ENCODE assay signal across 8 mouse cellular contexts in the genomic region with DNA sequence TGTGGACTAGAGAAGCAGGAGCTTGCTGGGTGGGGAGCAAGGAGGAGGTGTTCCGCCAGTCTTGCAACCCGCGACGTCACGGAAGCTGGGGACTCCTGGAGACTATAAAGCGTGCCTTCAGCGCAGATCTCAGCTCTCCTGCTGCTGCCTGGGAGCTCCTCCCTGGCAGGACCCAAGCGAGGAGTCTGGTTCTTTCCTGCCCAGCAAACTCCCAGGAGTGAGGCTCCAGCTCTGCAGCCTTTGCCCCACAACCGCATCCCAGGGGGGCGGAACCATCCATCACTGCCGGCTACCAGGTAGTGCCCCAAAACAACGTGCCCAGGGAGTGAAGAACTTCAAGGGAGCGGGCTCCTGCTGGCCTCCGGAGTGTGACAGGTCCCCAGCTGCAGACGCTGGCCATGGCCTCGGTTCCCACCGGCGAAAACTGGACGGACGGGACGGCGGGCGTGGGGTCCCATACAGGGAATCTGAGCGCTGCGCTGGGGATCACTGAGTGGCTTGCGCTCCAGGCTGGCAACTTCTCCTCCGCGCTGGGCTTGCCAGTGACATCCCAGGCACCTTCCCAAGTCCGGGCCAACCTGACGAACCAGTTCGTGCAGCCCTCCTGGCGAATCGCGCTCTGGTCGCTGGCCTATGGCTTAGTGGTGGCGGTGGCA. TPM values are rescaled to one million over a fixed set of nuclear protein-coding genes. Genes with fewer than 3 reads are reported as not detected.
A peak's percentile ranks its signal among the peaks of the same experiment; 100 is the strongest.
DNase-seq lines count a peak whose midpoint lies in the region.

A gene (plus strand): TSS at position 133 of the 656 bp plus-strand sequence.

- no peaks in the 10 kb centered on the region for H3K9me3 ChIP-seq in forebrain, embryonic 10.5 days

- peaks cover 29% of the 10 kb centered on the region for H3K27me3 ChIP-seq in forebrain, embryonic 10.5 days (ENCODE audit: poor library complexity, severe bottlenecking)

- H3K4me1 ChIP-seq in forebrain, embryonic 10.5 days: peaks cover 12% of the 10 kb centered on the region

- DNase-seq in layer of hippocampus, postnatal 10 days (ENCODE audit: low spot score in 2 of 2): peak; percentile 5 to 14
- no peak for DNase-seq in layer of hippocampus, adult 11-12 months (ENCODE audit: low spot score)
- DNase-seq in brain, adult 2 months (ENCODE audit: low read depth, low spot score): peak; percentile 36
- peak; percentile 22 for DNase-seq in forebrain, embryonic 10.5 days (ENCODE audit: extremely low spot score, low spot score)
- DNase-seq in left cerebral cortex, postnatal 14 days (ENCODE audit: low spot score in 2 of 2): peak; percentile 1 to 11
- DNase-seq in neural tube, embryonic 10.5 days (ENCODE audit: extremely low spot score, low spot score): peak; percentile 40
- DNase-seq in spleen, postnatal 14 days (ENCODE audit: low spot score in 2 of 2): no peak
- no peak for DNase-seq in spleen, postnatal 10 days (ENCODE audit: low spot score in 2 of 2)

- H3K4me3 ChIP-seq in forebrain, embryonic 10.5 days: peak within 1 kb of the TSS; percentile 58

- 1% methylated on average over 36 of the region's 36 CpGs for WGBS in forebrain, embryonic 10.5 days

- intact Hi-C loops in left cerebral cortex, postnatal 14 days (cut with DNase I): no loop called here

- H3K27ac ChIP-seq in forebrain, embryonic 10.5 days: peak within 1 kb of the TSS; percentile 58; the same call in 1 of the 2 replicates

- H3K36me3 ChIP-seq in forebrain, embryonic 10.5 days (replicated peaks): no peaks in the 10 kb centered on the region

RNA-seq across cellular contexts. Expression of the gene that starts here (rescaled TPM):
- 1 to 10 TPM; 3.8 to 5.2 TPM for total RNA-seq in layer of hippocampus, postnatal 10 days (2021)
- 0.32 and 0.42 TPM in 2 replicates for polyA plus RNA-seq in forebrain, embryonic 10.5 days (2016; fragmentation: Nextera tagmentation; extraction: Ambion mirVana)
- total RNA-seq in left cerebral cortex, postnatal 14 days (2021): 1 to 10 TPM; 2.4 to 2.7 TPM

Comparison
In these comparisons a context has a peak if more than half of its experiments do, and no peak if none do; other contexts are left out.
1. DNase-seq: peak in layer of hippocampus, postnatal 10 days (2 of 2), brain, adult 2 months (single experiment), left cerebral cortex, postnatal 14 days (2 of 2) and neural tube, embryonic 10.5 days (single experiment); none in layer of hippocampus, adult 11-12 months (single experiment), spleen, postnatal 14 days (0 of 2) and spleen, postnatal 10 days (0 of 2).
2. Peak in DNase-seq, H3K4me3 ChIP-seq and H3K27ac ChIP-seq in forebrain, embryonic 10.5 days; RNA of the gene not detected or under 1 TPM.